Mouse (Mus musculus) NIH3T3 (cell line): ENCODE data around the gene Git1.

Experiments used
- DNase-seq: peaks from one replicate; pipeline ENCODE4 v3.0.0-alpha.2; 2012; ENCODE audit warnings: low read depth

The Git1 gene

GRCm38 (mm10) chr11:77501971-77502370, 8.6 kb downstream of the Git1 start:
- DNase-seq: no peak

- DNase-seq: no peak
Observed at GRCm38 (mm10) chr11:77502481-77502880, 9.1 kb downstream of the Git1 start.

GRCm38 (mm10) chr11:77503511-77503910, 10.1 kb downstream of the Git1 start:
- DNase-seq: peak; percentile 83

- DNase-seq: no peak
Observed at GRCm38 (mm10) chr11:77504377-77504776, 11.0 kb downstream of the Git1 start.

GRCm38 (mm10) chr11:77505291-77505980, 12.1 kb downstream of the Git1 start:
- no peak for DNase-seq

- DNase-seq: no peak
Observed at GRCm38 (mm10) chr11:77506273-77506672, 12.9 kb downstream of the Git1 start.

- DNase-seq: no peak
Observed at GRCm38 (mm10) chr11:77506941-77507340, 13.6 kb downstream of the Git1 start.

GRCm38 (mm10) chr11:77507426-77507825, 14.1 kb downstream of the Git1 start:
- no peak for DNase-seq

GRCm38 (mm10) chr11:77508068-77509021, 15.0 kb downstream of the Git1 start:
- peak; percentile 64 for DNase-seq

- DNase-seq: no peak
Observed at GRCm38 (mm10) chr11:77511336-77511735, 18.0 kb downstream of the Git1 start.

GRCm38 (mm10) chr11:77512891-77513810, 19.8 kb downstream of the Git1 start:
- DNase-seq: peak; percentile 95

- DNase-seq: peak; percentile 76
Observed at GRCm38 (mm10) chr11:77513811-77514170, 20.4 kb downstream of the Git1 start.

- peak; percentile 25 for DNase-seq
Observed at GRCm38 (mm10) chr11:77514281-77514831, 21.0 kb downstream of the Git1 start.

GRCm38 (mm10) chr11:77514832-77515636, 21.7 kb downstream of the Git1 start, which contains the start of gene Abhd15:
Gene Abhd15 (plus strand): TSS chr11:77515121.
- peak; percentile 52 for DNase-seq

GRCm38 (mm10) chr11:77515637-77516552, 22.5 kb downstream of the Git1 start, which contains the start of gene Trp53i13:
Gene Trp53i13 (minus strand): TSS chr11:77515980.
- DNase-seq: no peak

- no peak for DNase-seq
Observed at GRCm38 (mm10) chr11:77516553-77517425, 23.4 kb downstream of the Git1 start.

GRCm38 (mm10) chr11:77518051-77518798, 24.9 kb downstream of the Git1 start:
- no peak for DNase-seq

- DNase-seq: no peak
Observed at GRCm38 (mm10) chr11:77519043-77519442, 25.7 kb downstream of the Git1 start, which contains the start of gene Gm10392. Gene Gm10392 (minus strand): TSS chr11:77519198.
